Mouse (Mus musculus) brain, embryonic 18.5 days (tissue): ENCODE measurements around the gene Armc5.

Experiments
- DNase-seq: peaks from one replicate; pipeline ENCODE4 v3.0.0-alpha.2; 2012; ENCODE audit warnings: low read depth, low spot score

Gene Armc5

GRCm38 (mm10) chr7:128288923-128289544 is 51.9 kb downstream of the Armc5 start:
- no peak for DNase-seq
